Mouse (Mus musculus): ENCODE data around the gene Obp2b.

GRCm38 (mm10) chr2:25765269-25765668 lies 28.5 kb downstream of the Obp2b start, which contains the start of gene Lcn3:
- TF ChIP-seq CTCF (IDR thresholded peaks at IDR 0.05; ENCODE audit: low read depth), result no peak
- TF ChIP-seq EP300 (IDR thresholded peaks at IDR 0.05; ENCODE audit: low read depth), result no peak
